Mouse (Mus musculus): ENCODE results near the gene Wdr59.

GRCm38 (mm10) chr8:111445960-111446660 is 75.8 kb downstream of the Wdr59 start:
- no peak for TF ChIP-seq CTCF (conservative IDR thresholded peaks at IDR 0.05; ENCODE audit: low read length)
- TF ChIP-seq POU5F1 (IDR thresholded peaks at IDR 0.05; ENCODE audit: borderline replicate concordance, low read length), result no peak
- TF ChIP-seq NANOG (IDR thresholded peaks at IDR 0.05; ENCODE audit: borderline replicate concordance, low read length), result no peak
